Mouse (Mus musculus) ES-Bruce4 (cell line): ENCODE data around the gene Rpl22. TPM values are rescaled to one million over a fixed set of nuclear protein-coding genes. Genes with fewer than 3 reads are reported as not detected.
A peak's percentile ranks its signal among the peaks of the same experiment; 100 is the strongest.

Experiments used
- H3K27ac ChIP-seq: 2 replicates; pipeline ENCODE4 v1.5.1; 2012; ENCODE audit warnings: low read length, inconsistent platforms; ENCODE audit not compliant: insufficient read depth
- H3K27me3 ChIP-seq: 2 replicates; pipeline ENCODE4 v1.6.1; 2012; ENCODE audit warnings: mild to moderate bottlenecking, low read length, inconsistent platforms; ENCODE audit not compliant: control insufficient read depth, poor library complexity, insufficient read depth, severe bottlenecking
- H3K36me3 ChIP-seq: 2 replicates; pipeline ENCODE4 v1.6.1; 2012; ENCODE audit warnings: inconsistent platforms, mild to moderate bottlenecking, low read length, moderate library complexity; ENCODE audit not compliant: control insufficient read depth, poor library complexity, insufficient read depth, severe bottlenecking
- H3K4me1 ChIP-seq: one replicate; pipeline ENCODE4 v1.8.1; 2011; ENCODE audit warnings: low read length; ENCODE audit not compliant: control insufficient read depth, insufficient read depth
- H3K4me3 ChIP-seq: 2 replicates; pipeline ENCODE4 v1.5.1; 2011; ENCODE audit warnings: low read depth, mild to moderate bottlenecking, low read length
- H3K9ac ChIP-seq: 2 replicates; pipeline ENCODE4 v1.6.1; 2012; ENCODE audit warnings: low read depth, mild to moderate bottlenecking, inconsistent platforms; ENCODE audit not compliant: poor library complexity, severe bottlenecking
- H3K9me3 ChIP-seq: replicated peaks from 2 replicates; pipeline ENCODE4 v1.6.1; 2012; ENCODE audit warnings: mild to moderate bottlenecking, low read length, inconsistent platforms; ENCODE audit not compliant: control insufficient read depth, poor library complexity, insufficient read depth, severe bottlenecking
- CTCF ChIP-seq: IDR thresholded peaks from one replicate; pipeline ENCODE4 v1.8.1; 2011; ENCODE audit warnings: low read depth, low read length
- EP300 ChIP-seq: IDR thresholded peaks from 2 replicates; pipeline ENCODE4 v1.6.1; 2011; ENCODE audit warnings: low read depth, low read length; ENCODE audit not compliant: insufficient read depth
- POLR2A ChIP-seq: IDR thresholded peaks from one replicate; pipeline ENCODE4 v1.8.1; 2011; ENCODE audit warnings: low read length; ENCODE audit not compliant: insufficient read depth
- polyA plus RNA-seq: library from polyadenylated mRNA; stranded (reverse); fragments of >200 nt; gene quantifications from 2 replicates; pipeline ENCODE4 v1.2.4, GENCODE M21; 2011; ENCODE audit warnings: low read depth; ENCODE audit not compliant: missing spikeins, insufficient read depth, insufficient read length

The Rpl22 gene
- polyA plus RNA-seq, 1 experiment, result 1,978 TPM

- Histone ChIP-seq H3K27me3 (no peaks in the 10 kb centered on the region), H3K4me3 (no peak overlapping the region), H3K4me1 (peaks cover 12% of the 10 kb centered on the region), H3K27ac (no peak overlapping the region), H3K36me3 (no peaks in the 10 kb centered on the region), H3K9me3 (no peaks in the 10 kb centered on the region), H3K9ac (no peak overlapping the region)
- TF ChIP-seq CTCF (no peak), POLR2A (no peak), EP300 (no peak)
Observed at GRCm38 (mm10) chr4:152288398-152288945, 37.1 kb upstream of the Rpl22 start.

DNA sequence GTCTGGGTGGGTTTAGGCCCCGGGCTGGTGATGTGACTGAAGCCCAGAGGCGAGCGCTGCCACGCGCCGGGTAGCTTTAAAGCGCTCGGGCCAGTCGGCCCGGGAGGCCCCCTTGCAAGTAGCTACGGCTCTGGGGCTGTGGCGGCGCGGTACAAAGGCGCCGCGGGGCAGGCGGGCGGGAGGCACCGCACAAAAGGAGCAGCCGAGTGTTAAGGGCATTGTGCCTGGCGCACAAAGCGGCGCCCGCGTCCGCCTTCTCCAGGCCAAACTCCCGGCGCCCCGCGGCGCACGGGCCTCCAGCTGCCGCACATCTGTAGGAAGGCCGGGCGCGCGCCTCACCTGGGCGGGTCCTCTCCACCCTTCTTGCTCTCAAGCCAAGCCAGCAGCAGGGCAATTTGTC lies 35.2 kb upstream of the Rpl22 start:
- peaks cover 12% of the 10 kb centered on the region for H3K4me1 ChIP-seq
- no peaks in the 10 kb centered on the region for H3K9me3 ChIP-seq
- H3K36me3 ChIP-seq, result no peaks in the 10 kb centered on the region
- no peaks in the 10 kb centered on the region for H3K27me3 ChIP-seq
- peak overlapping the region; percentile 18 for H3K4me3 ChIP-seq
- TF ChIP-seq CTCF, result no peak
- TF ChIP-seq EP300, result peak; percentile 53; the same call in 1 of the 2 replicates
- 0 out of 2 replicates have a peak overlapping the region, but pooled peaks have one; percentile 11 for H3K27ac ChIP-seq
- H3K9ac ChIP-seq, result peak overlapping the region; percentile 55

- H3K36me3 ChIP-seq, result no peaks in the 10 kb centered on the region
- peaks cover 12% of the 10 kb centered on the region for H3K4me1 ChIP-seq
- no peaks in the 10 kb centered on the region for H3K9me3 ChIP-seq
- H3K27me3 ChIP-seq, result no peaks in the 10 kb centered on the region
- H3K4me3 ChIP-seq, result no peak overlapping the region
- no peak overlapping the region for H3K9ac ChIP-seq
- H3K27ac ChIP-seq, result no peak overlapping the region
- no peak for TF ChIP-seq POLR2A
- no peak for TF ChIP-seq EP300
- TF ChIP-seq CTCF, result no peak
Observed at GRCm38 (mm10) chr4:152290991-152291390, 34.6 kb upstream of the Rpl22 start.

- H3K36me3 ChIP-seq, result no peaks in the 10 kb centered on the region
- peak within 1 kb of the TSS; percentile 18; the same call in 1 of the 2 replicates for H3K4me3 ChIP-seq
- peak within 1 kb of the TSS; percentile 55 for H3K9ac ChIP-seq
- TF ChIP-seq EP300 (no peak), CTCF (no peak), POLR2A (no peak)
- H3K9me3 ChIP-seq, result no peaks in the 10 kb centered on the region
- H3K27me3 ChIP-seq, result no peaks in the 10 kb centered on the region
- H3K27ac ChIP-seq, result no peak within 1 kb of the TSS
- H3K4me1 ChIP-seq, result peaks cover 12% of the 10 kb centered on the region
Observed at GRCm38 (mm10) chr4:152291562-152291961, 34.0 kb upstream of the Rpl22 start, which contains the start of gene Hes3. Gene Hes3 (minus strand): TSS chr4:152291662.

GRCm38 (mm10) chr4:152292102-152292765 lies 33.3 kb upstream of the Rpl22 start:
- H3K27me3 ChIP-seq, result no peaks in the 10 kb centered on the region
- TF ChIP-seq POLR2A (no peak), CTCF (no peak), EP300 (no peak)
- no peak overlapping the region for H3K27ac ChIP-seq
- peaks cover 11% of the 10 kb centered on the region for H3K4me1 ChIP-seq
- no peak overlapping the region for H3K4me3 ChIP-seq
- H3K36me3 ChIP-seq, result no peaks in the 10 kb centered on the region
- no peak overlapping the region for H3K9ac ChIP-seq
- no peaks in the 10 kb centered on the region for H3K9me3 ChIP-seq

DNA sequence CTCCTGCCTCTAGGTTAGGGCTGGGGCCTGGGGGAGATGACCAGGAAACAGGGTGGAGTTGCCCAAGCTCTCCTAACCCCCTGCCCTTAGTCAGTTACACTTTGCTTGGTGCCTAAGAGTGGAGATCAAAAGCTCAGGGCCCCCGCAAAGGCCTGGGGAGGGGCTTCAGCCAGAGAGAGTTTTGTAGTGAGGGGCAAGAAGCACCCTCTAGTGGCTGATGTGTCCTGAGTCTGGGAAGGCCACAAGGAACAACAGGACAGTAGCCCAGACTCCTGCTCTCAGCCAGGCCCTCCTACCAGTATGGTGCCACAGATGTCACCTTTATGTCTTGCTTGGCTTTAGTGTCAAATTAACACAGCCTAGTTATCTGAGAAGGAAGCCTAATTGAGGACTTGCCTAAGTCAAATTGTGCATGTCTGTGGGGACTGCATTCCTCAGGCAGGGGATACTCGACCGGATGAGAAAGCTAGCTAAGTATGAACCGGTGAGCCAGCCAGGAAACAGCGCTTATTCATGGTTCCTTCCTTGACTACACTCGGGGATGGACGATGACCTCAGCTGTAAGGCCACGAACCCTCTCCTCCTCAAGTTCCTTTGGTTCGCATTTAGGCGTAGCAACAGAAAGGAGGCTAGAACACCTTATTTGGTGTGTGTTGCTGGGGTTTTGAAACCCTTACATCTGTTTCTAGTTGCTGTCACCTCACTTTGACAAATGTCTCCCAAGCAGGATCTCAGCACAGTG lies 31.2 kb upstream of the Rpl22 start:
- Histone ChIP-seq H3K27me3 (no peaks in the 10 kb centered on the region), H3K9me3 (no peaks in the 10 kb centered on the region), H3K4me1 (peaks cover 8% of the 10 kb centered on the region), H3K36me3 (no peaks in the 10 kb centered on the region), H3K9ac (no peak overlapping the region), H3K4me3 (no peak overlapping the region), H3K27ac (no peak overlapping the region)
- no peak for TF ChIP-seq POLR2A
- TF ChIP-seq CTCF, result peak; percentile 63
- no peak for TF ChIP-seq EP300
